Mouse (Mus musculus) cerebellum, postnatal 25 days (tissue): ENCODE measurements around the gene Tuba8.

Experiments
- DNase-seq, 2 experiments: peaks; one replicate each; pipeline ENCODE4 v3.0.0; 2021; ENCODE audit warnings: mixed read lengths in 2 of 2

Tuba8 gene

DNA sequence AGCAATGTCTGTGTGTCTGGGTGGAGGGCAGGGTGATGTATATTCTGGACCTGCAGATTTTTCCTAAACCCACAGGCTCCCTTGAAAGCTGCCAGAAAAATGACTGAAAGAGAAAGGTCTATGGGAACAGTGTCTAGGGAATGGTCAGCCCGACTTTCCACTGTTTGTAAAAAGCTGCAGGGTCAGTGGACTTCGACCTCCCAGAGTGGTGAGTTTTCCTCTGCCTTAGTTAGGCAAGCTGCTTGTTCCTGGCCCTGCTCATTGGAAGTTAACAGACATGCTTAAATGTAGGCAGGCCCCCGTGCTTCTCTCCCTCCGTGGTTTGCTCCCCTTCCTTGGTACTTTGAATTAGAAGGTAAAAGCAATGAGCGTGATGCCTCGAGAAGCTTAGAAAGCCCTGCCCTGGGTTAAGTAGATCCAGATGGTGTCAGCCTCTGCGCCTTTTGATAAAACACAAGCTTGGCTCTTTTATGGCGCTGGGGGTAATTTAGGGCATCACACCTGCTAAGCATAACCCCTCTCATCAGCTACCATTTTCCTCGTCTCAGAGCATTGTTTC is 12.6 kb upstream of the Tuba8 start:
- DNase-seq: no peak

- DNase-seq: no peak
Measured at GRCm38 (mm10) chr6:121200458-121200857, 10.0 kb upstream of the Tuba8 start.

DNA sequence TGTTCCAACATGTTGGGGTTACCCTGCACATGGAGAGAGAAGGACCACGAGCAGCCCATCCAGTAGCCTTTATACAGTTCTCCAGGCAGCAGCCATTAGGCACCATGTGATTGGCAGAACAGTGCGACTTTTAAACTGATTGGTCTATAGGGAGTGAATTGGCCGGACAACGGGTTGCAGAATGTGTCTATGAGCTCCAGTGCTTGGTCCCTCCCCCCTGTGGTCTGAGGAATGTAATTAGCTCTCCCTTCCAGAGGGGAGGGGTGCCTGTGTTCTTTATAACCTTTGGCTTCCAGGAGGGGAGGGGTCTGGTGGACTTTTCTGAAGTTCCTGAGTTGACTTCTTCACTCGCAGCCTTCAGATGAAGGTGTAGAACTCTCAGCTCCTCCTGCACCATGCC is 8.5 kb upstream of the Tuba8 start:
- DNase-seq: no peak

- no peak for DNase-seq
Measured at GRCm38 (mm10) chr6:121206481-121206880, 4.0 kb upstream of the Tuba8 start.

DNA sequence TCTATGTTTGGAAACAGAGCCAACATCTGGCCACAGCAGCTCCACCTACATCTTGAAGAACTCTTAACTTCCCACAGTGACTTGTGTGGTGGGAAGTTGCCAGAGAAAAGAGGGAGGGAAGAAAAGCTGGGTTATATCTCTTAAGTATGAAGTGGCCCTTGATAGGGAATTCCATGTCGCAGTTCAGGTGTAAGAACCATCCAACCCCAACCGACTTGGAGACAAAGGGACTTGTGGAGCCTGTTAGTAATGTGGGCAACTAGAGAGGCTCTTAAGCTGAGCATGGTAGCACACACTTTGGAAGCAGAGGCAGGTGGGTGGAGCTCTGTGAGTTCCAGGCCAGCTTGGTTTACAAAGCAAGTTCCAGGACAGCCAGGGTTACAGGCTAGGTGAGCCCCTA is 912 bp upstream of the Tuba8 start:
- no peak for DNase-seq

DNA sequence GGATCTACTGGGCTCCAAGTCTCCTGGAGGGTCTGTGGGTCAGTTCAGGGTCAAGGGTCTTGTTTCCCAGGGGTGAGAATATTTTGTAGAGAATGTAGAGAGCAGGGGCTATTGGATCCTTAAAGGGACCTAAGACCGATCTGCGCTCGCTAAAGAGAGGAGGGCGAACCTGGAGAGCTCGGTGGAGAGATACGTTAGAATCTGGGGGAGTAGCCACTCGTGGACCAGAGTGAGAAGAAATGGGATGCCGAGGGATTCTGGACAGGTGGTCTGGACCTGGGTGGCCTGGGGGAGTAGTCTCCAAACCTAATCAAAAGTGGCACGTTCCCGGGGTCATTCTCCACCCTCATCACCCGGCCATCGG is 412 bp downstream of the Tuba8 start:
- no peak for DNase-seq

DNA sequence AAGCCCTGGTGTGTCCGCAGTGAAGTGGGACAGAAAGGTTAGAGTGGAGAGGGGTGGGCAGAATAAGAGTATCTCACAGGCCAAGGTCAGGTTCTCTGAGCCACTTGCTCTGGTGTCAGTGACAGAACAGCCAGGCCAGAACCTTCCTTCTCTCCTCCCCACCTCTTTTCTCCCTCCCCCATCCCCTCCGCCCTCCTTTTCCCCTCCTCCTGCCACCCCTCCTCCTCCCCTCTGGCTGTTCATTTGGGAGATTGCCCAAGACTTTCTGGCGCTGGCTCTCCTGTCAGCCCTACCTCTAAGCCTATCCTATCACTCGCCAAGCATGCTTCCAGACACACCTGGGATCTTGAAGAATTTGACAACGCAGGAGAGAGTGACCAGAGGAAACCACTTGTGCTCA is 1.2 kb downstream of the Tuba8 start:
- DNase-seq: peak; percentile 21 to 48

- DNase-seq: no peak
Measured at GRCm38 (mm10) chr6:121212988-121213387, 2.5 kb downstream of the Tuba8 start.

GRCm38 (mm10) chr6:121214221-121214620 is 3.7 kb downstream of the Tuba8 start:
- DNase-seq: no peak

DNA sequence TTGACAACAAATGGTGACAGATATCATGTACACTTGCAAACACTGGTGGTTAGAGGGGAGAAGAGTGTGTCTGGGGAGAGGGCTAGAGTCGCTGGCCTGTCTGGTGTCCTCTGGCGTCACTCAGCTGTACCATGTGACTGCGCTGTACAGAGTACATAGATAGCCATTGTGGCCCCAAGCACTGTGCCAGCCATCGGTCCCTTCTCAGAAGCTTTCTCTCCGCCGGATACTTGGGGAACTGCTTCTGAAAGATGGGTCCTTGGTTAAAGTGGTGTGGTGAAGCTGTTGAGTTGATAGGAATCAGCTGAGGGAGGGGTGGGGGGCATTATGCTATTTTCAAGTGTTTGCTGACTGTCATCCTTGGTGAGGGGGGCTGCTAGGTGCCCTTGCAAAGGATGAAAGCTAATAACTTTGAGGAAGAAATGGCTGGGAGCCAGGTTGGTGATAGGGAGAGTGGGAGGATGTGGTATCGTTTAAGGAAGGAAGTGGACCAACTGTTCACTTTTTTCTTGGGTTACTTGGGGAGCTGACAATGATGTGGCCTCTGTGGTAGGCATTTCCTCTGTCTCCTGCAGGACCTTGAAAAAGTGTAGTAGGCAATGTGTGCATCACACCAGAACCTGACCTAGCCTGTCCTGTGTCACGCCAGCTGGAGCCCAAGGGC is 4.3 kb downstream of the Tuba8 start:
- DNase-seq: no peak

DNA sequence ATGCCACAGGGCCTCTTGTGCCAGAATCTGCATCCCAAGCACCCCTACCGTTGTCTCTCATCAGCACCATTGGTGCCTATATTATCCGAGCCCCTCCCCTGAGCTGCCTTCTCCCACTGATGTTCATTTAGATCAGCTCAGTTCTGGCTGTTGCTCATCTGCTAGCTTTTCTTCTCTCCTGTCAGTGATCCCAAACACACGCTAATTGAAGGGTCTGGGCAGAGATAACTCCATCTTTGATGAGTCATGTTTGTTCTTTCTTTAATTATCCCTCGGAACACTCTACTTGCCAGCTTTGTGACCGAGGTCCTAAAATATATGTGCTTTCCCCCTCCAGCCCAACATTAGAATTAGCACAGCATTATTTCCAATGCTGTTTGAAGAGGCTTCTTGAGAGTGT is 4.8 kb downstream of the Tuba8 start:
- no peak for DNase-seq

GRCm38 (mm10) chr6:121215896-121216295 is 5.4 kb downstream of the Tuba8 start:
- DNase-seq: no peak

- DNase-seq: no peak
Measured at GRCm38 (mm10) chr6:121216589-121217255, 6.2 kb downstream of the Tuba8 start.

GRCm38 (mm10) chr6:121218002-121218401 is 7.5 kb downstream of the Tuba8 start:
- DNase-seq: no peak

DNA sequence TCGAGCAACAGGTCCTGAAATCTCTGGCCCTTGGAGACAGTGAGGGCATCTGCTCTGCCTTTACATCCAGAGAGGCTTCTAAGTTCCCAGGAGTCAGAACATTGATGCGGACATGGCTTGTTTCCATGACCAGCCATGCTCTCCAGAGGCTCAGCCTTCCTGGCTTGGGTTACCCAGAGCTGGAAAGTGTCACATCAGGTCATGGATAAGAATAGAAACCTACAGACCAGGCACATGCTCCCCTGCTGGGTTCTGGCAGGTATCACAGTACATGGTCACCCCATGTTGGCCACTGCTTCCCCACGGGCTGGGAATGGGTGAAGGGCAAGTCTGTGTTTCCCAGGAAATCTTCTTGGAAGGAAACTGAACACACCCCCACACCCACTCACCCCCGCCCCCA is 8.9 kb downstream of the Tuba8 start:
- DNase-seq: no peak

DNA sequence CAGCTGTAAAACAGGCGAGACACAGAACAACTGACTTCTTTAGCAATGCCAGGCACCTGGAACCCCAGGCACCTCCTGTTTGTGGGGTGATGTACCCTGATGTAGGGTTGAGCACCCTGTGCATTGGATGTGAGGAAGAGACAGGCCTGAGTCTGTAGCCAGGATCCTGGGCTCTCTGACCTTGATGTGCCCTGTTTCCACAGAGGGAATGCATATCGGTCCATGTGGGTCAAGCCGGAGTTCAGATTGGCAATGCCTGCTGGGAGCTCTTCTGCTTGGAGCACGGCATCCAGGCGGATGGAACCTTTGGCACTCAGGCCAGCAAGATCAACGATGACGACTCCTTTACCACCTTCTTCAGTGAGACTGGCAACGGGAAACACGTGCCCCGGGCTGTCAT is 9.7 kb downstream of the Tuba8 start:
- DNase-seq: no peak

DNA sequence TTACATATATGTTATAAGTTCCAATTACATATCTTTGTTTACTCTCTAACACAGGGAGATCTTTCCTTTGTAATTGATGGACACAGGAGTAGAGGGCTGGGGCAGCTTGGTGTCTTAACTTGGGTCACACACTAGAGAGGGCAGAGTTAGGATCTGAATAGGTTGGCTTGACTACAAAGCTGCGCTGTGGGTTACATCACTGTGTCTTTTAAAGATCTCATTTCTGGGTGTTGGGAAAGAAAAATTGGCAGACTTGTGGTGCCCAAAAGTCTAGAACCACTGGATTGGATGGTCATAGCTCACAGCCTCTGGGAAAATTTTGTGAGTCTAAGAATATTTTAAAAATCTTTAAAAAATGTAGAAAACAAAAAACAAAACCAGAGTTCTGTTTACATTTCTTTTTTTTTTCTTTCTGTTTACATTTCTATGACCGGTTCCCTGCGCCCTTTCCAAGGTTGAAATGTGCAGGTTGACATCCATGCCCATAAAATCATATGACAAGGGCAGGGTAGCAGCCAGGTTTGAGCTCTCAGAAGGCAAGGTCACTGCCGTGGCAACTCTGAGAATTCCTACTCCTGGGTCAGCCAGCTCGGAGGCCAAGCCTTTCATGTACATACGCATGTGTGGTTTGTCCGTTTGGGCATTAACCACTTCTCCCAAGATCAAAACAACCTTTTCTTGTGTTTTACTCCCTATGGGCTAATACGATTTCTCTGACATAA is 11.5 kb downstream of the Tuba8 start:
- no peak for DNase-seq

DNA sequence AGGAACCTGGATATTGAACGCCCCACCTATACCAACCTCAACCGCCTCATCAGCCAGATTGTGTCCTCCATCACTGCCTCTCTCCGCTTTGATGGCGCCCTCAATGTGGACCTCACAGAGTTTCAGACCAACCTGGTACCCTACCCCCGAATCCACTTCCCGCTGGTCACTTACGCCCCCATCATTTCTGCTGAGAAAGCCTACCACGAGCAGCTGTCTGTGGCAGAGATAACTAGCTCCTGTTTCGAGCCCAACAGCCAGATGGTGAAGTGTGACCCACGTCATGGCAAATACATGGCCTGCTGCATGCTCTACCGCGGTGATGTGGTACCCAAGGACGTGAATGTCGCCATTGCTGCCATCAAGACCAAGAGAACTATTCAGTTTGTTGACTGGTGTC is 12.5 kb downstream of the Tuba8 start:
- no peak for DNase-seq

DNA sequence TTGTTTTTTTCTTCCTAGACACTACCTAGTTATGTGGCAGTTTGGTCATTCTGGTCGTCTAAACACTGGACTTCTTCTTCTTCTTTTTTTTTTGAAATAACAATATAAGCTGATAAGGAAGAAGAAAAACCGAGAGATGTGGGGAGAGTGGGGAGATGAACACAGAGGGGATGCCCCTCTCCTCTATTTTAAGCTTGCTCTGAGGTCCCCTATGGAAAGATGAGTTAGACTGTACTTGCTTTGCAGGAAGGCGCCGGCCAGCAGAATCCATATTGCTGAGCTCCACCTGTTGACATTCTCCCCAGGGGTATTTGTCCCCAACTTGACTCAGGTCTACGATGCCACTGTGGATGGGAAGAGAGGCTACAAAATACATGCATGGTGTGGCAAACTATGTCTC is 13.6 kb downstream of the Tuba8 start:
- DNase-seq: no peak

DNA sequence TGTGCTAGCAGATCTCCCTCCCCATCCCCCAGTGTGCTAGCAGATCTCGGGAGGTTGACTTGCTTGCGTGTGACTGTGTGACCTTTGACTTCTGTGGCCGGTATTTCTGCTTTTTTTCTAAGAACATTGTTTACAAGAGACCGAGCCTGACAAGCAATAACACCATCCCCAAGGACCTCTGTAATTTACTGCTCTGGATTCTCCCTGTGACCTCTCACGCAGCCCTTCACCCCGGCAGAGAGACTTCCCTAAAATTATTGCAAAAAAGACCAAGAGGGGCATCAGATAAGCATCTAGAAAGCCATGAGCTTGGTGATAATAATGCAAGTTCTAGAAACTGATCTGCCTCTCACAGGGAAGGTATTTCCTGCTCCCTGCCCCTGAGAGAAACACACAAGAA is 14.5 kb downstream of the Tuba8 start:
- no peak for DNase-seq

DNA sequence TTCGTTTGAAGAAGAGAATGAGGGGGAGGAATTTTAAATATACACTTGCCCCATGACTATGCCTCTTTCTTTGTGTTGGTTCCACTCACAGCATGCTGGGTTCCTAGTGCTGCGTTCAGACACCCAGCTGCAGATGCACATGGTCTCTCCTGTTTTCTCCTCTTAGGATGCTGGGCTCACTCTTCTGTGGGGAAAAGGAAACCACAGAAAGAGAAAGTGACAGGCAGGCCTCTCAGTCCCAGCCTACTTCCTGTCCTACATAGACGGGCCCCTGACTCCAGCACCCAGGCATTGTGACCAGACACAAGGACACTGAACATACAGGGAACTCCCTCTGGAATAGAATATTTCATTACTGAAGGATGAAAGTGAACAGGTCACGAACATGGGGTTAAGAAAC is 15.5 kb downstream of the Tuba8 start:
- no peak for DNase-seq

DNA sequence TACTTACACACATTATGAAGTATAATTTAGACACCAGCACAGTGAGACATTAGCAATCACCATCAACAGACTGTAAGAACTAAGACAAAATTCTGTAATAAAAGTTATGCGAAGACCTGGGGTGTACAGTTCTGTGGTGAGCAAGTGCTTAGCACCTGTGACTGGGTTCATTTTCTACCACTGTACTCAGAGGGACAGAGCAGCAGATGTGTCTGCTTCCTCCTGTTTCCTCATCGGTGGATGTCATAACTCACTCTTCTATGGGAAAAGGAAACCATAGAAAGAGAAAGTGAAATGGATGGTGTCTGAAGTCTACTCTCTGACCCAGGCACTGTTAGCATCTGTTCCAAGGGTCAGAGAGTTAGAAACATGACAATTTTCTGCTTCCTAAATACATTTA is 16.2 kb downstream of the Tuba8 start:
- DNase-seq: no peak

DNA sequence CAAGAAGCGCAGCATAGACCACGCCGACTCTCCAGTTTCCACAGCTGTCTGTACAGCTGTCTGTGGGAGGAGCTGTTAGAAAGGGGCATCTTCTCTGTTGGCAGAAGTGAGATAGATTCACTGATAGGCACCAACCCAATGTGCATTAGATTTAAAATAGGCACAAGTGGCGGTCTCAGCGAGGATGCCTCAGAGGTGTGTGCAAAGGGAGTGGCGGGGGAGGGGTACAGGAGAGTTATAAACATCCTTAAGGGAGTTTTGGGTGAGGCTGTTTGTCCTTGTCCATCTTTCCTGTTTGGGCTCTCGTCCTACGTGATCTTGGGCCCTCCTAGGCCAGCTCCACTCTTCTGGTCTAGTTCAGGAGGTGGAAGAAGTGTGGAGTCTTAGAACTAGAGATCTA is 17.9 kb downstream of the Tuba8 start:
- no peak for DNase-seq

- no peak for DNase-seq
Measured at GRCm38 (mm10) chr6:121232652-121233051, 22.2 kb downstream of the Tuba8 start.
